Mouse (Mus musculus) embryonic facial prominence, embryonic 13.5 days (tissue): Measurements from ENCODE around the gene Ddx54. TPM values are rescaled to one million over a fixed set of nuclear protein-coding genes. Genes with fewer than 3 reads are reported as not detected.

Experiments
- ATAC-seq: fragments of 200-750 bp; cut with Nextera tagmentation; 2 replicates; pipeline ENCODE4 v1.8.0; 2017; ENCODE audit warnings: low read depth; ENCODE audit not compliant: insufficient number of reproducible peaks, insufficient read depth, low FRiP score, low TSS enrichment
- H3K27ac ChIP-seq: fragments of 300-500 bp; sonication (generic); 2 replicates; pipeline ENCODE4 v1.5.1; 2015; ENCODE audit warnings: moderate library complexity, mild to moderate bottlenecking, inconsistent platforms
- H3K27me3 ChIP-seq: fragments of 300-500 bp; sonication (generic); 2 replicates; pipeline ENCODE4 v1.6.1; 2015; ENCODE audit warnings: mild to moderate bottlenecking, inconsistent platforms
- H3K36me3 ChIP-seq: fragments of 300-500 bp; sonication (generic); 2 replicates; pipeline ENCODE4 v1.6.1; 2015; ENCODE audit warnings: mild to moderate bottlenecking, inconsistent platforms
- H3K4me1 ChIP-seq: fragments of 300-500 bp; sonication (generic); 2 replicates; pipeline ENCODE4 v1.6.1; 2015; ENCODE audit warnings: inconsistent platforms
- H3K4me2 ChIP-seq: fragments of 300-500 bp; sonication (generic); 2 replicates; pipeline ENCODE4 v1.6.1; 2015; ENCODE audit warnings: moderate library complexity, mild to moderate bottlenecking, inconsistent platforms
- H3K4me3 ChIP-seq: fragments of 300-500 bp; sonication (generic); 2 replicates; pipeline ENCODE4 v1.5.1; 2015; ENCODE audit warnings: mild to moderate bottlenecking, inconsistent platforms
- H3K9ac ChIP-seq: fragments of 300-500 bp; sonication (generic); 2 replicates; pipeline ENCODE4 v1.6.1; 2015; ENCODE audit warnings: mild to moderate bottlenecking, inconsistent platforms
- H3K9me3 ChIP-seq: fragments of 300-500 bp; sonication (generic); 2 replicates; pipeline ENCODE4 v1.6.1; 2016; ENCODE audit warnings: inconsistent platforms
- WGBS: fragments of 180-500 bp; shearing (Covaris S2); methylation state at CpG from one replicate; pipeline ENCODE4 v1.1.7; 2015; ENCODE audit warnings: mixed read lengths; 5-methylcytosine and 5-hydroxymethylcytosine counted together
- polyA plus RNA-seq: library from polyadenylated mRNA; unstranded; fragments of >200 nt; fragmentation: Nextera tagmentation; extraction: Ambion mirVana; gene quantifications from 2 replicates; pipeline ENCODE4 v1.2.1, GENCODE M21; 2015

The Ddx54 gene
- polyA plus RNA-seq = 45.6 and 46.8 TPM in 2 replicates

- H3K4me3 ChIP-seq = peak within 1 kb of the TSS; percentile 70
- no peaks in the 10 kb centered on the region for H3K9me3 ChIP-seq
- H3K36me3 ChIP-seq = peaks cover 46% of the 10 kb centered on the region
- H3K27me3 ChIP-seq = no peaks in the 10 kb centered on the region
- peak within 1 kb of the TSS; percentile 93 for H3K4me2 ChIP-seq
- H3K27ac ChIP-seq = peak within 1 kb of the TSS; percentile 78
- peaks cover 17% of the 10 kb centered on the region for H3K4me1 ChIP-seq
- WGBS = under 1% methylated on average over 22 of the region's 22 CpGs
- ATAC-seq = peak; percentile 88
- peak within 1 kb of the TSS; percentile 78 for H3K9ac ChIP-seq
Observed at GRCm38 (mm10) chr5:120612442-120612821, at the start of gene Ddx54, which contains the start of gene Rita1. Gene Ddx54, plus strand, starts transcription at chr5:120612739. Gene Rita1, minus strand, starts transcription at chr5:120612589.

GRCm38 (mm10) chr5:120562956-120563913 lies 49.3 kb upstream of the Ddx54 start:
- H3K9me3 ChIP-seq = no peaks in the 10 kb centered on the region
- no peaks in the 10 kb centered on the region for H3K36me3 ChIP-seq
- peak; percentile 48; the same call in 1 of the 2 replicates for ATAC-seq
- H3K27ac ChIP-seq = peak overlapping the region; percentile 90
- H3K4me1 ChIP-seq = peaks cover 83% of the 10 kb centered on the region
- H3K9ac ChIP-seq = 0 out of 2 replicates have a peak overlapping the region, but pooled peaks have one; percentile 49
- 35% methylated on average over 28 of the region's 28 CpGs for WGBS
- H3K4me2 ChIP-seq = peak overlapping the region; percentile 31
- H3K4me3 ChIP-seq = no peak overlapping the region
- no peaks in the 10 kb centered on the region for H3K27me3 ChIP-seq

GRCm38 (mm10) chr5:120563914-120564311 lies 48.6 kb upstream of the Ddx54 start:
- H3K36me3 ChIP-seq = no peaks in the 10 kb centered on the region
- 34% methylated on average over 4 of the region's 4 CpGs for WGBS
- H3K9ac ChIP-seq = no peak overlapping the region
- no peak overlapping the region for H3K4me3 ChIP-seq
- H3K27ac ChIP-seq = peak overlapping the region; percentile 90
- H3K4me2 ChIP-seq = peak overlapping the region; percentile 31; the same call in 1 of the 2 replicates
- no peaks in the 10 kb centered on the region for H3K9me3 ChIP-seq
- no peaks in the 10 kb centered on the region for H3K27me3 ChIP-seq
- H3K4me1 ChIP-seq = peaks cover 83% of the 10 kb centered on the region
- no peak for ATAC-seq

GRCm38 (mm10) chr5:120565171-120565905 lies 47.2 kb upstream of the Ddx54 start:
- Histone ChIP-seq H3K27me3 (no peaks in the 10 kb centered on the region), H3K4me3 (no peak overlapping the region), H3K9ac (peak overlapping the region; percentile 44), H3K27ac (peak overlapping the region; percentile 94), H3K4me2 (peak overlapping the region; percentile 30; the same call in 1 of the 2 replicates), H3K4me1 (peaks cover 81% of the 10 kb centered on the region), H3K9me3 (no peaks in the 10 kb centered on the region), H3K36me3 (no peaks in the 10 kb centered on the region)
- ATAC-seq = no peak
- WGBS = 35% methylated on average over 15 of the region's 15 CpGs

- no peaks in the 10 kb centered on the region for H3K36me3 ChIP-seq
- WGBS = 32% methylated on average over 5 of the region's 5 CpGs
- no peaks in the 10 kb centered on the region for H3K27me3 ChIP-seq
- 0 out of 2 replicates have a peak overlapping the region, but pooled peaks have one; percentile 16 for H3K4me2 ChIP-seq
- H3K4me1 ChIP-seq = peaks cover 81% of the 10 kb centered on the region
- H3K4me3 ChIP-seq = no peak overlapping the region
- H3K9me3 ChIP-seq = no peaks in the 10 kb centered on the region
- ATAC-seq = no peak
- H3K27ac ChIP-seq = peak overlapping the region; percentile 94
- H3K9ac ChIP-seq = peak overlapping the region; percentile 44; the same call in 1 of the 2 replicates
Observed at GRCm38 (mm10) chr5:120566101-120566500, 46.4 kb upstream of the Ddx54 start.

- Histone ChIP-seq H3K9ac (peak overlapping the region; percentile 44), H3K9me3 (no peaks in the 10 kb centered on the region), H3K27ac (peak overlapping the region; percentile 94), H3K27me3 (no peaks in the 10 kb centered on the region), H3K4me1 (peaks cover 86% of the 10 kb centered on the region), H3K4me3 (no peak overlapping the region), H3K36me3 (no peaks in the 10 kb centered on the region), H3K4me2 (peak overlapping the region; percentile 29)
- 43% methylated on average over 9 of the region's 9 CpGs for WGBS
- ATAC-seq = no peak
Observed at GRCm38 (mm10) chr5:120566681-120567252, 45.8 kb upstream of the Ddx54 start.

GRCm38 (mm10) chr5:120567253-120567701 lies 45.3 kb upstream of the Ddx54 start:
- H3K4me2 ChIP-seq = peak overlapping the region; percentile 29
- H3K36me3 ChIP-seq = no peaks in the 10 kb centered on the region
- peak overlapping the region; percentile 33 for H3K9ac ChIP-seq
- peaks cover 87% of the 10 kb centered on the region for H3K4me1 ChIP-seq
- H3K9me3 ChIP-seq = no peaks in the 10 kb centered on the region
- peak; percentile 50 for ATAC-seq
- H3K27ac ChIP-seq = peak overlapping the region; percentile 94
- WGBS = 8% methylated on average over 21 of the region's 21 CpGs
- H3K4me3 ChIP-seq = no peak overlapping the region
- H3K27me3 ChIP-seq = no peaks in the 10 kb centered on the region

GRCm38 (mm10) chr5:120567761-120568211 lies 44.8 kb upstream of the Ddx54 start:
- Histone ChIP-seq H3K4me3 (no peak overlapping the region), H3K4me1 (peaks cover 84% of the 10 kb centered on the region), H3K9me3 (no peaks in the 10 kb centered on the region), H3K27ac (peak overlapping the region; percentile 94), H3K4me2 (peak overlapping the region; percentile 29), H3K36me3 (no peaks in the 10 kb centered on the region), H3K9ac (peak overlapping the region; percentile 33), H3K27me3 (no peaks in the 10 kb centered on the region)
- WGBS = 32% methylated on average over 14 of the region's 14 CpGs
- ATAC-seq = no peak

- Histone ChIP-seq H3K9ac (peak overlapping the region; percentile 33; the same call in 1 of the 2 replicates), H3K4me1 (peaks cover 78% of the 10 kb centered on the region), H3K36me3 (0 out of 2 replicates have a peak, but pooled peaks cover 3% of the 10 kb centered on the region), H3K9me3 (no peaks in the 10 kb centered on the region), H3K27me3 (no peaks in the 10 kb centered on the region), H3K27ac (peak overlapping the region; percentile 94), H3K4me3 (no peak overlapping the region), H3K4me2 (peak overlapping the region; percentile 29)
- 56% methylated on average over 9 of the region's 9 CpGs for WGBS
- no peak for ATAC-seq
Observed at GRCm38 (mm10) chr5:120568336-120568768, 44.2 kb upstream of the Ddx54 start.

- Histone ChIP-seq H3K36me3 (0 out of 2 replicates have a peak, but pooled peaks cover 3% of the 10 kb centered on the region), H3K4me1 (peaks cover 72% of the 10 kb centered on the region), H3K9ac (no peak overlapping the region), H3K4me2 (no peak overlapping the region), H3K27ac (peak overlapping the region; percentile 94), H3K9me3 (no peaks in the 10 kb centered on the region), H3K27me3 (no peaks in the 10 kb centered on the region), H3K4me3 (no peak overlapping the region)
- ATAC-seq = no peak
- whole genome bisulfite sequencing = 80% methylated on average over 4 of the region's 4 CpGs
Observed at GRCm38 (mm10) chr5:120568964-120569363, 43.6 kb upstream of the Ddx54 start.

GRCm38 (mm10) chr5:120569791-120570190 lies 42.7 kb upstream of the Ddx54 start:
- H3K9me3 ChIP-seq = no peaks in the 10 kb centered on the region
- no peak overlapping the region for H3K27ac ChIP-seq
- H3K36me3 ChIP-seq = 0 out of 2 replicates have a peak, but pooled peaks cover 3% of the 10 kb centered on the region
- H3K4me3 ChIP-seq = no peak overlapping the region
- no peak overlapping the region for H3K4me2 ChIP-seq
- H3K27me3 ChIP-seq = no peaks in the 10 kb centered on the region
- WGBS = 90% methylated on average over 3 of the region's 3 CpGs
- no peak overlapping the region for H3K9ac ChIP-seq
- no peak for ATAC-seq
- H3K4me1 ChIP-seq = peaks cover 67% of the 10 kb centered on the region
